Mouse (Mus musculus) A20 (cell line): ENCODE data around the gene Wt1.

Experiments used
- DNase-seq: peaks from one replicate; pipeline ENCODE4 v3.0.0-alpha.2; 2011; ENCODE audit warnings: low read depth, low spot score

The Wt1 gene

DNA sequence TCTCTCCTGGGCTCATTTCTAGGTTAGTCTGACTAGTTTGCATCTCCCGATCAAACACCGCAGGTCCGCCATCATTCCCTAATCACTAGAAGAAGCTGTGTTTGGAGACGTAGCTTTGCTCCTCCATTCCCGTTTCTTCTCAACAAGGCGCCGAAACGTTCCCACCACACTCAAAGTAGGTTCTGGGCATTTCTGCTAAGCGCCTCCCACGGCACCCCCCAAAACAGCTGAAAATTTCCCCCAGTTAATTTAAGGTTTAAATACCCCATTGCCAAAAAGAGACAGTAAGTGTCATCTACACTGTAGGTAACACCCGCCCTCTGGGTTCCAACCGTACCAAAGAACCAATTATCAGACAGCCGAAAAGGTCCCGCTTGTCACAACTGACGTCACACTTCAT, 688 bp upstream of the Wt1 start:
- no peak for DNase-seq

DNA sequence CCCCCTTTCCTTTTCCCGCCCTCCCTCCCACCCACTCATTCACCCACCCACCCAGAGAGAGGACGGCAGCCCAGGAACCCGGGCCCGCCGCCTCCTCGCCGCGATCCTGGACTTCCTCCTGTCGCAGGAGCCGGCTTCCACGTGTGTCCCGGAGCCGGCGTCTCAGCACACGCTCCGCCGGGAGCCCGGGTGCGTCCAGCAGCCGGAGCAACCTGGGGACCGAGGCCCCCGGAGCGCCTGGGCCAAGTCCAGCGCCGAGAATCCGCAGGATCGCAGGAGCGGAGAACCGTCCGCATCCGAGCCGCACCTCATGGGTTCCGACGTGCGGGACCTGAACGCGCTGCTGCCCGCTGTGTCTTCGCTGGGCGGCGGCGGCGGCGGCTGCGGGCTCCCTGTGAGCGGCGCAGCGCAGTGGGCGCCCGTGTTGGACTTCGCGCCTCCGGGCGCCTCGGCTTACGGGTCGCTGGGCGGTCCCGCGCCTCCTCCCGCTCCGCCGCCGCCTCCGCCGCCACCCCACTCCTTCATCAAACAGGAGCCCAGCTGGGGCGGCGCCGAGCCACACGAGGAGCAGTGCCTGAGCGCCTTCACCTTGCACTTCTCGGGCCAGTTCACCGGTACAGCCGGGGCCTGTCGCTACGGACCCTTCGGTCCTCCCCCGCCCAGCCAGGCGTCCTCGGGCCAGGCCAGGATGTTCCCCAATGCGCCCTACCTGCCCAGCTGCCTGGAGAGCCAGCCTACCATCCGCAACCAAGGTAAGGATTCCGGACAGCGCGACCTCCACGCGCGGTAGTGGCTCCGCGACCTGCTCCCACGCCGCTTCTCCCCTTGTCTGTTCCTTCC, 582 bp downstream of the Wt1 start:
- DNase-seq: no peak

DNA sequence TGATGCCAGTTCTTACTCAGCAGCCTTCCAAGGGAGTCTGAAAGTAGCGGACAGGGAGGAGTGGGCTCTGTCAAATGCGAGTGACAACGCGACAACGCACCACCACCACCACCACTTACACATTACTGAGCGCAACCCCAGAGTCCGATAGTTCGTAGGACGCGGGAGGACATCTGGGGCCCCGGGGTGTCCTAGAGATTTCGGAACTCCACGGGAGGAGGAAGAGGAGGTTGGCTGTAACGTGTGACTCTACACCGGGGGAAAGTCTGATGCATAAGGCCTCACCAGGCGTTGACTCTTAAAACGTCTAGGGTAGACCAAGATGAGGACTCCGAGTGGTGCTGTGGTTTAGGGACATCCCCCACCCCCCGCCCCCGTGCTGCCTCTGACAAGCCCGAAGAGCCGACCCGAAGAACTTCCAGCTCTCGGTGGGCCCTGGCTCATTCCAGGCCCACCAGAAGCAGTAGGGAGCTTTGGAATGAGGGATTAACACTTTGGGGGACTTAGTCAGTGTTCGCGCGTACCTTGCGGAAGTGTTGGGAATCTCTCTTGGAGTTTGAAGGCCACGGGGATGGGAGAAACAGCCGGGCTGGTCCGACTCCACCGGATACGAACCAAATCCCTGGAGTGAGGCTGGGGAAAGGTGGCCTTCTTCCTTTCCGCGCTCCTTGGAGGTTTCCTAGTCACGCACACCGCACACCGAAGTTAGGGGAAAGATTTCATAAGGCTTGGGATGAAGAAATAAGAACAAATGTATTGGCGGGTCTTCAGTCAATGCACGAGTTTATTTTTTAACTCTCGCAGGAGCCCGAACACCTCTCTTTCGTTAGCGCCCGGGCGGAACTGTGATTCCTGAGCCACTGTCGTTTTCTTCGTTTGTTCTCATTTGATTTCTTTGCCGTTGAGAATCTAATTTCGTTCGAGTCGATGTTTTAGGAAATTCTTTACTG, 1.5 kb downstream of the Wt1 start:
- DNase-seq: no peak

GRCm38 (mm10) chr2:105128564-105128963, 2.2 kb downstream of the Wt1 start:
- no peak for DNase-seq

DNA sequence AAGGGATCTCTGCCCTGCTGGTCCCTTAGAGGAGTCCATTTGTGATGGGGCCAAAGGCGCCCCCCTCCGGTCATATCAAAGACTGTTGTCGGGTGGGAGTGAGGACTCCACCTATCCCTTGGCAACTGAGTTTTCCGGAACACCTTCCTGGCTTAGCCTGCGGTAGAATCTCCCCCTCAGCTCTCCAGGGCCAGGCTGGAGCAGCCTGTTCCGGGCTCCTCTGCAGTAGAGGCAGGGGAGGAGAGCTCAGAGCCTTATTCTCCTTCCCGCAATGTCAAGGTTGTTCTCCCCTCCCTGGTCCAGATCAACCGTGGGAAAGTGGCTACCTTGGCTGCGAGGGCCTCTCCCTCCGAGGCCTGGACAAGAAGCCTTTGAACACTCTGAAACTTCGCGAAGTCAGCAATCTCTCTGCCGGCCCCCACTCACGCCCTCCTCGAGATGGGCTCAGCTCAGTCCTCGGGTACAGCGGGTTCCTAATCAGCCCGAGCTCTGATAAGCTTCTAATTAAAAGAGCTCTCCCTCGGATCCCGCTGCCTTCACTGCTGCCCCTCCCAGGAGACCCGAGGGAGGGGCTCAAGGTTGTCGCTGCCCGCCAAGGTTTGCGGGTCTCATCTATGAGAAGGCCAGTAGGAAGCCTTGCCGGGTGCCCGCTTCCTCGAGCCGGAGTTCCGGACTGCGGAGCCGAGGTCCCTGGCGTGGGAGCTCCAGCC, 4.2 kb downstream of the Wt1 start:
- no peak for DNase-seq

DNA sequence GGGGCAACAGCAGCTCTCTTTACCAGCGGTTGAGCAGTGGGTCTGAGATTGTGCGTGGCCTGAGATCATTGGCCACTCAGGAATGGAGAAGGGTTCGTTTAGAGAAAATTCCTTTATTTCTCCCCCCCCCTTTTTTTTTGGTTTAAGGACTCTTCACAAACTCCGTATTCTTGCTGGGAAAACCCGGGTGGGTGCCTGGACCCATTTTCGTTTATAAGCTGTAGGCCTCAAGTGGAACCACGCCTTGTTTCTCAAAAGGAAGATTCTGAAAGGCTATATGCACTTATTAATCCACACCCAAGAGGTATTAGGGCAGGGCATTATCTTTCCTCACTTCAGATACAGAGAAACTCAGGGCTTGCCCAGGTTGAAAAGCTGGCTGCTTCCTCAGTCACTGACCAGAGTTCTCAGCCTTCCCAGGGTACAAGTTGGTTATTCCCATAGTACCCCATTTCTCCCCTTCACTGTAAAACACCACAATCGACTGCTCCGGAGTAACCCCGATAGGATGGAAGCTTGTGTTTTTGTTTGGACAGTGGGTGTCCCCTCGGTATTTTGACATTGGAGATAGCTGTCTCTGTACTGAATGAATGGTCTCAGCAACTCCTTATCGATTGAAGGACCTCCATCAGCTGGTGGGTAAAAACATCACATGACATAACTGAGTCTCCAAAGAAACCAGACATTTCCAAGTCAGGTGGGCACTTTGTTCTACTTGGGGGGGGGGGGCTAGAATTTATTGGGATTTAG, 4.9 kb downstream of the Wt1 start:
- DNase-seq: no peak

- no peak for DNase-seq
Measured at GRCm38 (mm10) chr2:105131811-105132100, 5.4 kb downstream of the Wt1 start.

DNA sequence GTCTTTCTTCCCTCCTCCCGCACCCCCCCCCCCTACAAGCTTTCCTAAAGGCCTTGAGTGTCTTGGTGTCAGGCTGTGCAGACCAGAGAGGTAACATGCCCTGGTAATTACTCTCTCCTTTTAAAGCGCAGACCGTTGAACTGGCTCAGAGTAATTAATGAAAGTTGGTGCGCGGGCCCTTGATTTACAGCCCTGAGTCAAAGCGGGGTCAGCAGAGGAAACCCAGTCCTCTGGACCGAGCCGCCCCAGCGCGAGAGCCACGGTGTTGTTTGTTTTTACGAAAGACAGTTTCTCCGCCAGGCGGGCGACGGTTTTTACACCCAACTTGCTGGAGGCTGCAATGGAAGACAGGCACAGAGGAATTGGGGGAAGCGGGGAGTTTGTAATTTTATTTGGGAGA, 6.0 kb downstream of the Wt1 start:
- no peak for DNase-seq

- DNase-seq: no peak
Measured at GRCm38 (mm10) chr2:105132933-105133795, 6.8 kb downstream of the Wt1 start.

- no peak for DNase-seq
Measured at GRCm38 (mm10) chr2:105134296-105134695, 8.0 kb downstream of the Wt1 start.

DNA sequence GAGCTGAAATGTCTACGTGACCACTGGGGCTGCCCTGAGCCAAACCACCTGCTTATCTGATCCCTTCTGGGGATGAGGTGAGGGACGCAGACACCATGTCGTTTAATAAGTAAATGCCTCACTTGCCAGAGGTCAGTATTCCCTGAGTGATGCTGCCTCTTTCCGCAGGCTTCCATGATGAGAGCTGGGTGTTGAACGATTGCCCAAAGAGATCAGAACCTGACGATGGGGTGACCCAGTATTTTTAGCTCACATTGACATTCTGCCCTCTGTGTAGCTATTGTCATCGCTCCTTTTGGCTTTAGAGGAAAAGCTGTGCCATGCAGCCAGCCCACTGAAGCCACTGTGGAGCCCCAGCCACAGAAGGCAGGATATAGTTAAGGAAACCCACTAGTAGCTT, 13.1 kb downstream of the Wt1 start:
- no peak for DNase-seq

DNA sequence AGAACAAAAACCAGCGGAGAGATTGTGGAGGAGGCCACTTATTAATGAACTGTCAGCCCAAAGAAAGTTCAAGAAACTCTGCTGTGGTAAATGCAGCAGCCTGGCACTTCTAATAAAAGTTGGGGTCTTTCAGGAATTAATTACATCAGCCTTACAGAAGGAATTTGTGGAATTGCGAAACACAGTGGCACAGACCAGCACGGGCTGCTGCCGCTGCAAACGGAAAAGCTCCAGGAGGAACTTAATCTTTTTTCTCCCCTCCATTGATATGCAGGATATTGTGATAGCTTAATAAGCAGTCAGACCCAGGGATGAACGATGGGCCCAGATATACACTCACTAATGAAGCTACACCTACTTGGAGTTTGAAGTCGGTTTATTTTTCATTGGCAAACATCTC, 15.0 kb downstream of the Wt1 start:
- DNase-seq: no peak

DNA sequence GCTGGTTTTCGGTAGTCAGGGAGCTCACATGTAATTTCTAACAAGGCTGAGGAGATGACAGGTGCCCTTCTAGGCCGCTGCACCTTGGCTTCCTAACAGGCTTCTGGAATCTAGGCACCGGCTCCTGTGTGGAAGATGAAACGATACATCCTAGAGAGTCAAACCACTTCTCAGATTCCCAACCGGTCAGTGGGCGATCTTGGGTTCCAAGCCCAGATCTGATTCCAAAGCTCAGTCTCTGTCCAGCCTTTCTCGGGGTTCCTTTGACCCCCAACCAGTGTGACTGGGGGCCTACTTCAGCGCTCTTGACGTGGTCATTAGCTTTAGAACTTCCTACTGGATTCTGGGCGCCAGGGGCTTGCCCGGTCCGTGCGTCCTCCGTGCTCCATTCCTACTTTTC, 17.4 kb downstream of the Wt1 start:
- no peak for DNase-seq

DNA sequence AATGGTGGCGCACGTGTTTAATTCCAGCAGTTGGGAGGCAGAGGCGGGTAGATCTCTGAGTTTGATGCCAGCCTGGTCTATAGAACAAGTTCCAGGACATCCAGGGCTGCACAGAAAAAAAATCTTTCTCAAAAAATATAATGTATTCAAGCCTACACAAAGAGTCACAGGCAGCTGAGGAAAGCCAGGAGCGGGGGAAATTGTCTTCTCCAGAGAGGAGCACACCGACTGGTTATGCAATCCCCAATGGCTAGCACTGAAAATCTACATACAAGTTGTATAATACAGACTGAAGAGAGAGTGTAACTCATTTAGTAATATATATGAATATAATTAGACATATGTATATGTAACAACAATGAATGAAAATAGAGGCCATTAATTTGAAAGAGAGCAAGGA, 25.2 kb downstream of the Wt1 start:
- no peak for DNase-seq

DNA sequence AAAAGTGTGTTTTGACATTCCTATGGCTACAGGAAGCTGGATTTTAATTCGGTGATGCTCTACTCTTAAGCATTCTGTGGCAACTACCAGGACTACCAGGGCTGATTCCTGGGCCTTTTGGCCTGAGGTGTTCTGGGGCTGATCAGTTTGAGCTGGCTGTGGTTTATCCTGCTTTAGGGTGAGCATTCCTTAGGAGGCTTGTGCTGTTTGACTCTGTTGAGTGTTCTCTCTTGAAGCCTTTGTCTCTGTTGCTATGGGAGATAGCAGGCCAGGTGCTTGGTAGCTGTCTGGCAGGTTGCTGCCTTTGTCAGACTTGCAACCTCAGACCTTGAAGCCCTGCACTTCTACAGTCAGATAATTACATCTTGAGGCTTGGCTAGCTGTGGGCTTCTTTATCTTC, 26.7 kb downstream of the Wt1 start:
- no peak for DNase-seq

GRCm38 (mm10) chr2:105160949-105161348, 34.6 kb downstream of the Wt1 start:
- no peak for DNase-seq

DNA sequence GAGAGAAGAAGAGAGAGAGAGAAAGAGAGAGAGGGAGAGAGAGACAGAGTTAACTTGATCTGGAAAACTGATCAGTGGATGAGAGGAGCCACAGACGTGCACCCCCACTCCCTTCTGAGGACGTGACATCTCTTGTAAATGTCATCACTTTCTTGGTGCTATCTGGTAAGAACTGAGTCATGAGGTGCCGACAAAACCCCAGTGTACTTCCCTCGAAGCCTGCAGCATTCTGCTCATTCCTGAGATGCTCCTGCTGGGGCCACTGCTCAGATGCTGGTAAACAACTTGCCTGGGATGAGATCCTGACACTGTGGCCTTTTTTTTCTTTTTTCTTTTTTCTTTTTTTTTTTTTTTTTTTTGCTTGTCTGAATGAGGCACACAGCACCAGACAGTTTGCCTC, 36.4 kb downstream of the Wt1 start:
- DNase-seq: no peak

GRCm38 (mm10) chr2:105168137-105168536, 41.8 kb downstream of the Wt1 start:
- no peak for DNase-seq

DNA sequence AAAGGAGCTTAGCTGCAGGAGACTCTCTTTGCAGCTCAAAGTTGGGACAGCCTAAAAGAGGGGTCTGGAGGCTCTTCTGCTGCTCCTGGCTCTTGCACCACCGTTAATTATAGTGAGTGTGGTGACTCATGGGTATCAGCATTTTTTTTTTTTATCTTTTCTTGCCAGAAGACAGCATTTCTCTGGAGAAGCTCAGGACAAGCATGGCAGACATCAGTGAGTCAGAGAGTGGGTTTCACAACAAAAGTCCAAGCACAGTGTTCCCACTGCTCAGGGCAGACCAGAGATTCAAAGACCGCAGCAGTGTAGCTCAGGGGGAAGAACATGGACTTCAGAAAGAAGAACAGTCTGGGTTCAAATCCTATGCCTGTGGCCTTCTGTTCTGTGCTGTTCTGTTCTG, 47.9 kb downstream of the Wt1 start:
- DNase-seq: no peak

DNA sequence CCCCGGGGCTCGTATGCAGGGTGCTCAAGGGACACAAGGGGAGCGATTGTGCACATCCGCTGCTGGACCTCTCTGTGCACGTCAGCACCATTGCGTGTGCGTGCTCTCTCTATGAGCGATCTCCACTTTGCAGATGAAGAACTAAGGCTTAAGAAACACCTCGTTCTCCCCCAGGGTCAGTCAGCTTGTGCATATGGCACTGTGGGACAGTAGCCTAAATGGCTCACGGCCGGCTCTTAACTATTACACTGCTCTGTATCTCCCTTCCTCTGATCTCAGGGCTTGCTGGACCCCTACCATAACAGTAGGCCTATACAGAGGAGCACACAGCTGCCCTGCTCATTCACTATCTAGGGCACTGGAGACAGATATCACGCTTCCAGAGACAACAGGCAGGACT, 52.5 kb downstream of the Wt1 start:
- no peak for DNase-seq

DNA sequence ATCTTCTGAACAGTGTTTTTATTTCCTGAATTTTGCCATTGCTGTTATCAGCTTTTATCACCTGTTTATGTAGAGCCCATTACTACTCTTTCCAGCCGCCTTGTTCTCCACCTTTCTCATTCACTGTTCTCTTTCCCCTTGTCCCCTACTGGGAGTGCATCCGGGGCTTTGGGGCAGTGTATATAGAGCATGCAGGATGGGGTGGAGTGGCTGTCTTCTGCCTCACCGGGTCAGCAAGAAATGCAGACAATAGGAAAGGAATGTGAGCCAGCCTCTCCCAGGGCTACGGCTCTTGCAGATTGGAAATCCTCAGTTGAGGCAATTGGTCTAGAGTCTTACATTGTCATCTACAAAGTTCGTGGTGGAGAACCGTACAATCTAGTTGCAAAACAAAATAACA, 56.2 kb downstream of the Wt1 start:
- no peak for DNase-seq
